Mouse (Mus musculus) heart, adult 2 months (tissue): ENCODE measurements around the gene 9430097D07Rik. TPM values are rescaled to one million over a fixed set of nuclear protein-coding genes. Genes with fewer than 3 reads are reported as not detected.
A peak's percentile ranks its signal among the peaks of the same experiment; 100 is the strongest.

Experiments
- DNase-seq, 2 experiments: peaks; one replicate each; pipeline ENCODE4 v3.0.0; 2021
- H3K27ac ChIP-seq: fragments of 200-600 bp; 2 replicates; pipeline ENCODE4 v1.8.1; 2022
- H3K27me3 ChIP-seq: fragments of 200-500 bp; 2 replicates; pipeline ENCODE4 v1.6.1; 2012; ENCODE audit warnings: mild to moderate bottlenecking, low read length, inconsistent platforms, mixed read lengths; ENCODE audit not compliant: control insufficient read depth, insufficient read depth
- H3K36me3 ChIP-seq: fragments of 200-500 bp; 2 replicates; pipeline ENCODE4 v1.6.1; 2012; ENCODE audit warnings: low read length, inconsistent platforms; ENCODE audit not compliant: control insufficient read depth, insufficient read depth
- H3K4me1 ChIP-seq: fragments of 200-500 bp; 2 replicates; pipeline ENCODE4 v1.6.1; 2011; ENCODE audit warnings: low read length; ENCODE audit not compliant: control insufficient read depth, insufficient read depth
- H3K4me3 ChIP-seq: fragments of 200-600 bp; 2 replicates; pipeline ENCODE4 v1.8.1; 2022
- H3K79me2 ChIP-seq: fragments of 200-500 bp; replicated peaks from 2 replicates; pipeline ENCODE4 v1.6.1; 2012; ENCODE audit warnings: mild to moderate bottlenecking, inconsistent platforms, low read length, moderate library complexity, mixed read lengths; ENCODE audit not compliant: control insufficient read depth, insufficient read depth
- H3K9ac ChIP-seq: fragments of 200-500 bp; 2 replicates; pipeline ENCODE4 v1.6.1; 2012; ENCODE audit warnings: low read depth, mild to moderate bottlenecking, control low read depth, inconsistent platforms, low read length, mixed read lengths
- CTCF ChIP-seq: fragments of 200-600 bp; IDR thresholded peaks from 2 replicates; pipeline ENCODE4 v1.8.1; 2022; ENCODE audit warnings: antibody characterized with exemption, mild to moderate bottlenecking, moderate library complexity
- EP300 ChIP-seq: fragments of 200-500 bp; IDR thresholded peaks from 2 replicates; pipeline ENCODE4 v1.6.1; 2011; ENCODE audit warnings: low read depth, low read length, control low read depth; ENCODE audit not compliant: insufficient read depth
- POLR2A ChIP-seq: fragments of 200-500 bp; IDR thresholded peaks from 2 replicates; pipeline ENCODE4 v1.6.1; 2011; ENCODE audit warnings: mild to moderate bottlenecking, low read depth, low read length, control low read depth; ENCODE audit not compliant: insufficient read depth
- WGBS: fragments of 180-500 bp; shearing (Covaris S2); methylation state at CpG from one replicate; pipeline ENCODE4 v1.1.7; 2018; 5-methylcytosine and 5-hydroxymethylcytosine counted together
- intact Hi-C: fragments of 180-260 bp; cut with DNase I; formaldehyde crosslinking; loops from one replicate; pipeline ENCODE4 v1.15.1; 2025
- polyA plus RNA-seq: library from polyadenylated mRNA; depleted of rRNA; stranded (reverse); fragments of >200 nt; gene quantifications from 2 replicates; pipeline ENCODE4 v1.2.3, GENCODE M21; 2012
- total RNA-seq, 2 experiments: library from RNA; stranded (reverse); gene quantifications; 2 replicates each; pipeline ENCODE4 v1.2.3; 2021

Gene 9430097D07Rik
- total and polyA plus RNA-seq, 3 experiments, result not detected

- Histone ChIP-seq H3K36me3 (no peaks in the 10 kb centered on the region), H3K79me2 (no peaks in the 10 kb centered on the region), H3K9ac (peak overlapping the region; percentile 61), H3K4me3 (peak overlapping the region; percentile 72), H3K27ac (peak overlapping the region; percentile 93), H3K4me1 (peaks cover 5% of the 10 kb centered on the region), H3K27me3 (no peaks in the 10 kb centered on the region)
- peak; percentile 87 to 91 for DNase-seq
- TF ChIP-seq EP300 (no peak), POLR2A (peak; percentile 70), CTCF (peak; percentile 48)
- WGBS, result 3% methylated on average over 25 of the region's 25 CpGs
- intact Hi-C loops, result no loop called here
Observed at GRCm38 (mm10) chr2:32608141-32608777, 32.8 kb upstream of the 9430097D07Rik start.

- peak; percentile 69 to 77 for DNase-seq
- H3K27ac ChIP-seq, result peak overlapping the region; percentile 93
- 4% methylated on average over 34 of the region's 34 CpGs for WGBS
- TF ChIP-seq CTCF, result no peak
- TF ChIP-seq POLR2A, result peak; percentile 61; the same call in 1 of the 2 replicates
- TF ChIP-seq EP300, result 0 out of 2 replicates have a peak, but pooled peaks have one; percentile 3
- H3K79me2 ChIP-seq, result no peaks in the 10 kb centered on the region
- H3K9ac ChIP-seq, result peak overlapping the region; percentile 74
- H3K4me3 ChIP-seq, result peak overlapping the region; percentile 72
- peaks cover 5% of the 10 kb centered on the region for H3K4me1 ChIP-seq
- intact Hi-C loops, result no loop called here
- H3K27me3 ChIP-seq, result no peaks in the 10 kb centered on the region
- H3K36me3 ChIP-seq, result no peaks in the 10 kb centered on the region
Observed at GRCm38 (mm10) chr2:32607262-32607947, 31.9 kb upstream of the 9430097D07Rik start.

- Histone ChIP-seq H3K27ac (peak overlapping the region; percentile 93), H3K79me2 (no peaks in the 10 kb centered on the region), H3K36me3 (no peaks in the 10 kb centered on the region), H3K9ac (peak overlapping the region; percentile 74), H3K27me3 (no peaks in the 10 kb centered on the region), H3K4me1 (peaks cover 8% of the 10 kb centered on the region), H3K4me3 (peak overlapping the region; percentile 72)
- TF ChIP-seq POLR2A (no peak), CTCF (peak; percentile 77), EP300 (no peak)
- peak; percentile 92 to 94 for DNase-seq
- intact Hi-C loops, result no loop called here
- 15% methylated on average over 52 of the region's 55 CpGs for WGBS
Observed at GRCm38 (mm10) chr2:32606161-32607142, 31.0 kb upstream of the 9430097D07Rik start.

- no peaks in the 10 kb centered on the region for H3K27me3 ChIP-seq
- H3K36me3 ChIP-seq, result no peaks in the 10 kb centered on the region
- H3K9ac ChIP-seq, result no peak overlapping the region
- H3K27ac ChIP-seq, result no peak overlapping the region
- peaks cover 5% of the 10 kb centered on the region for H3K4me1 ChIP-seq
- no peaks in the 10 kb centered on the region for H3K79me2 ChIP-seq
- intact Hi-C loops, result no loop called here
- TF ChIP-seq EP300 (no peak), CTCF (no peak), POLR2A (no peak)
- WGBS, result 37% methylated on average over 10 of the region's 10 CpGs
- H3K4me3 ChIP-seq, result no peak overlapping the region
- DNase-seq, result no peak
Observed at GRCm38 (mm10) chr2:32604631-32605030, 29.1 kb upstream of the 9430097D07Rik start.

DNA sequence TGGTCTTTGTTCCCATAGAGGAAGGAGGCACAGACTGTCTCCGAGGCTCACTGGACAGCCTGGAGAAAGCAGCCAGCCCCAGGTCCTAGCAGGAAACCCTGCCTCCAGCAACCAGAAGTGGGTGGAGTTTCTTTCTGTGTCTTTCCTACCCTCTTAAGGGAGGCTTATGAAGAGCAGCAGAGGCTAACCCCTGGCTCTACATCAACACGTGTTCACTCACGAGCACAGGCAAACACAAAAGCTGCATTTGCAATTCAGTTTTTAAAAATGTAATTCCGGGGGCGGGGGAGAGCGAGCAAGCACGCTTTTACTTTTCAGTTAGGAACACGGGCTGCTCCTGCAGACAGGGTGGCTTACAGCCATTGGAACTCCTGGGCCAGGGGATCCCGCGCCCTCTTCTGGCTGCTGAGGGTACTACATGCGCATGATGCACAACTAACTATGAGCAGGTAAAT, 27.1 kb upstream of the 9430097D07Rik start:
- Histone ChIP-seq H3K4me3 (peak overlapping the region; percentile 35), H3K4me1 (peaks cover 9% of the 10 kb centered on the region), H3K9ac (no peak overlapping the region), H3K27ac (peak overlapping the region; percentile 47), H3K36me3 (no peaks in the 10 kb centered on the region), H3K27me3 (no peaks in the 10 kb centered on the region), H3K79me2 (no peaks in the 10 kb centered on the region)
- peak; percentile 89 to 93 for DNase-seq
- whole genome bisulfite sequencing, result under 1% methylated on average over 11 of the region's 11 CpGs
- TF ChIP-seq POLR2A (peak; percentile 75), CTCF (peak; percentile 98), EP300 (peak; percentile 57; the same call in 1 of the 2 replicates)
- intact Hi-C loops, result loop anchor here (1.0 kb wide), 2 partner anchors 15 to 19 kb away; partner anchors contain the start of gene St6galnac4
